8 mouse cellular contexts compared by ENCODE assay signal in genomic region chr9:120739953-120740524, GRCm38 (mm10).
DNase-seq lines count a peak whose midpoint lies in the region; ATAC-seq and TF ChIP-seq lines count a peak whose summit lies in the region.

No protein-coding gene starts in this region.

- no peaks in the 10 kb centered on the region for H3K9me3 ChIP-seq in heart, embryonic 14.5 days (ENCODE audit: control insufficient read depth, low read length)
- H3K9me3 ChIP-seq in MEL (replicated peaks; ENCODE audit: insufficient read depth, low read length) = no peaks in the 10 kb centered on the region
- no peaks in the 10 kb centered on the region for H3K9me3 ChIP-seq in hindbrain, embryonic 10.5 days
- no peaks in the 10 kb centered on the region for H3K9me3 ChIP-seq in midbrain, embryonic 11.5 days (ENCODE audit: control insufficient read depth, low read length)

- 20% methylated on average over 6 of the region's 6 CpGs for WGBS in heart, embryonic 14.5 days
- WGBS in hindbrain, embryonic 10.5 days = 44% methylated on average over 6 of the region's 6 CpGs
- WGBS in midbrain, embryonic 11.5 days = 46% methylated on average over 6 of the region's 6 CpGs

- DNase-seq in heart, adult 11 months = no peak
- DNase-seq in MEL (ENCODE audit: low read depth, low spot score) = peak; percentile 31
- no peak for DNase-seq in hindbrain, embryonic 10.5 days (ENCODE audit: low spot score)
- peak; percentile 84 for DNase-seq in midbrain, embryonic 11.5 days (ENCODE audit: low spot score, missing footprints)
- DNase-seq in Muller cell, postnatal 12 days (ENCODE audit: inconsistent ontology term) = no peak
- no peak for DNase-seq in left cerebral cortex, postnatal 36 days (ENCODE audit: low spot score in 2 of 2)
- DNase-seq in left cerebral cortex, postnatal 4 days = no peak

- TF ChIP-seq CTCF in MEL (IDR thresholded peaks at IDR 0.05 in 2 of 3, conservative IDR thresholded peaks at IDR 0.05 in 1 of 3; ENCODE audit: control insufficient read depth in 1 of 3, insufficient read depth in 1 of 3, low read depth in 2 of 3, low read length in 3 of 3, poor library complexity in 1 of 3, severe bottlenecking in 1 of 3) = no peak

- H3K36me3 ChIP-seq in heart, embryonic 14.5 days (ENCODE audit: control insufficient read depth, insufficient read depth, low read length) = no peaks in the 10 kb centered on the region
- peaks cover 0 to 3% of the 10 kb centered on the region in 2 experiments; a peak in 2 of 4 replicates for H3K36me3 ChIP-seq in MEL (ENCODE audit: control insufficient read depth in 1 of 2, insufficient read depth in 2 of 2, low read length in 2 of 2)
- no peaks in the 10 kb centered on the region for H3K36me3 ChIP-seq in hindbrain, embryonic 10.5 days
- no peaks in the 10 kb centered on the region for H3K36me3 ChIP-seq in midbrain, embryonic 11.5 days (ENCODE audit: control insufficient read depth, insufficient read depth, low read length)

- TF ChIP-seq EP300 in MEL (IDR thresholded peaks at IDR 0.05; ENCODE audit: low read depth in 1 of 2, low read length in 2 of 2) = peak; percentile 25 to 68; a peak in 3 of 4 replicates

- no peaks in the 10 kb centered on the region for H3K27me3 ChIP-seq in heart, embryonic 14.5 days (ENCODE audit: control insufficient read depth, insufficient read depth, low read length)
- no peaks in the 10 kb centered on the region for H3K27me3 ChIP-seq in MEL (ENCODE audit: control insufficient read depth in 1 of 2, insufficient read depth in 2 of 2, low read length in 2 of 2)
- 0 out of 2 replicates have a peak, but pooled peaks cover 4% of the 10 kb centered on the region for H3K27me3 ChIP-seq in hindbrain, embryonic 10.5 days (ENCODE audit: insufficient read depth, poor library complexity, severe bottlenecking)
- H3K27me3 ChIP-seq in midbrain, embryonic 11.5 days (ENCODE audit: control insufficient read depth, insufficient read depth, low read length) = no peaks in the 10 kb centered on the region

- no peak for ATAC-seq in heart, embryonic 14.5 days (ENCODE audit: insufficient number of reproducible peaks, insufficient read depth, low FRiP score, low read depth)
- ATAC-seq in midbrain, embryonic 11.5 days (ENCODE audit: low FRiP score) = no peak

- TF ChIP-seq POLR2A in MEL (IDR thresholded peaks at IDR 0.05; ENCODE audit: control insufficient read depth in 1 of 2, insufficient read depth in 1 of 2, low read depth in 1 of 2, low read length in 2 of 2, poor library complexity in 1 of 2) = no peak

- TF ChIP-seq RAD21 in MEL (IDR thresholded peaks at IDR 0.05; ENCODE audit: low read depth, low read length) = no peak

- no peak overlapping the region for H3K4me2 ChIP-seq in heart, embryonic 14.5 days (ENCODE audit: low read length)
- no peak overlapping the region for H3K4me2 ChIP-seq in midbrain, embryonic 11.5 days

- H3K79me2 ChIP-seq in MEL (ENCODE audit: control insufficient read depth, insufficient read depth, low read length, poor library complexity) = no peaks in the 10 kb centered on the region

- intact Hi-C loops in left cerebral cortex, postnatal 36 days (cut with DNase I) = no loop called here
- intact Hi-C loops in left cerebral cortex, postnatal 4 days (cut with DNase I) = no loop called here

- no peak overlapping the region for H3K4me3 ChIP-seq in heart, embryonic 14.5 days (ENCODE audit: control insufficient read depth in 1 of 2, insufficient read depth in 1 of 2, low read depth in 1 of 2, low read length in 2 of 2)
- no peak overlapping the region for H3K4me3 ChIP-seq in MEL (ENCODE audit: control insufficient read depth in 1 of 2, insufficient read depth in 1 of 2, low read depth in 2 of 2, low read length in 2 of 2)
- H3K4me3 ChIP-seq in hindbrain, embryonic 10.5 days = no peak overlapping the region
- H3K4me3 ChIP-seq in midbrain, embryonic 11.5 days (ENCODE audit: low read depth, low read length) = no peak overlapping the region

- peak overlapping the region; percentile 74 to 88 for H3K27ac ChIP-seq in heart, embryonic 14.5 days (replicated peaks in 1 of 2; ENCODE audit: control insufficient read depth in 1 of 2, insufficient read depth in 1 of 2, low read depth in 2 of 2, low read length in 2 of 2)
- no peak overlapping the region for H3K27ac ChIP-seq in MEL (ENCODE audit: control insufficient read depth, low read depth, low read length)
- H3K27ac ChIP-seq in hindbrain, embryonic 10.5 days = peak overlapping the region; percentile 81
- H3K27ac ChIP-seq in midbrain, embryonic 11.5 days (ENCODE audit: low read depth, low read length) = peak overlapping the region; percentile 12; the same call in 1 of the 2 replicates

- H3K4me1 ChIP-seq in heart, embryonic 14.5 days (ENCODE audit: control insufficient read depth in 2 of 2, insufficient read depth in 2 of 2, low read length in 2 of 2) = peaks cover 28 to 41% of the 10 kb centered on the region in 2 experiments
- H3K4me1 ChIP-seq in MEL (ENCODE audit: control insufficient read depth in 1 of 2, insufficient read depth in 2 of 2, low read length in 2 of 2) = peaks cover 5 to 13% of the 10 kb centered on the region in 2 experiments
- H3K4me1 ChIP-seq in hindbrain, embryonic 10.5 days (replicated peaks) = peaks cover 34% of the 10 kb centered on the region
- peaks cover 8% of the 10 kb centered on the region for H3K4me1 ChIP-seq in midbrain, embryonic 11.5 days (ENCODE audit: control insufficient read depth, insufficient read depth, low read length)

- H3K9ac ChIP-seq in heart, embryonic 14.5 days (ENCODE audit: low read length) = peak overlapping the region; percentile 28; the same call in 1 of the 2 replicates
- H3K9ac ChIP-seq in MEL (ENCODE audit: control insufficient read depth, low read depth, low read length, poor library complexity, severe bottlenecking) = no peak overlapping the region
- peak overlapping the region; percentile 45 for H3K9ac ChIP-seq in midbrain, embryonic 11.5 days (ENCODE audit: low read length)

TF ChIP-seq in MEL, 35 proteins besides CTCF, POLR2A, EP300 and RAD21:
- TF ChIP-seq RCOR1 (IDR thresholded peaks at IDR 0.05; ENCODE audit: low read depth, low read length) (peak; percentile 57), GATA1 (IDR thresholded peaks at IDR 0.05; ENCODE audit: low read depth, low read length) (peak; percentile 48), USF1 (IDR thresholded peaks at IDR 0.05; ENCODE audit: low read depth, low read length) (no peak), MYC (IDR thresholded peaks at IDR 0.05; ENCODE audit: low read depth, low read length) (no peak), ETS1 (IDR thresholded peaks at IDR 0.05; ENCODE audit: low read depth, low read length) (peak; percentile 35; the same call in 1 of the 2 replicates), TAL1 (IDR thresholded peaks at IDR 0.05; ENCODE audit: low read length) (peak; percentile 32; the same call in 1 of the 2 replicates), TCF12 (IDR thresholded peaks at IDR 0.05; ENCODE audit: low read depth, low read length) (peak; percentile 68)

Comparison
In these comparisons a context has a peak if more than half of its experiments do, and no peak if none do; other contexts are left out.
1. DNase-seq: peak in MEL (single experiment) and midbrain, embryonic 11.5 days (single experiment); none in heart, adult 11 months (single experiment), hindbrain, embryonic 10.5 days (single experiment), Muller cell, postnatal 12 days (single experiment), left cerebral cortex, postnatal 36 days (0 of 2) and left cerebral cortex, postnatal 4 days (single experiment).